Mouse (Mus musculus) MEL (cell line): ENCODE data around the gene Cth. TPM values are rescaled to one million over a fixed set of nuclear protein-coding genes. Genes with fewer than 3 reads are reported as not detected.

Source experiments
- DNase-seq: peaks from one replicate; pipeline ENCODE4 v3.0.0; 2011; ENCODE audit warnings: low read depth, low spot score
- H3K27ac ChIP-seq: 2 replicates; pipeline ENCODE4 v1.5.1; 2012; ENCODE audit warnings: low read depth, mild to moderate bottlenecking, control low read depth, low read length, moderate library complexity; ENCODE audit not compliant: control insufficient read depth
- H3K27me3 ChIP-seq, 2 experiments: fragments of 150-350 bp in 1 of 2; sonication (generic) in 1 of 2; 2 replicates each; pipeline ENCODE4 v1.6.1; 2012; ENCODE audit warnings: low read length in 2 of 2, mild to moderate bottlenecking in 2 of 2, improper control_type of control experiment in 1 of 2, moderate library complexity in 1 of 2; ENCODE audit not compliant: insufficient read depth in 2 of 2, control insufficient read depth in 1 of 2
- H3K36me3 ChIP-seq, 2 experiments: 2 replicates each; pipeline ENCODE4 v1.6.1; 2012 to 2014; ENCODE audit warnings: low read length in 2 of 2, improper control_type of control experiment in 1 of 2, inconsistent platforms in 1 of 2, mild to moderate bottlenecking in 1 of 2; ENCODE audit not compliant: insufficient read depth in 2 of 2, control insufficient read depth in 1 of 2
- H3K4me1 ChIP-seq, 2 experiments: fragments of 150-350 bp in 1 of 2; sonication (generic) in 1 of 2; 2 replicates each; pipeline ENCODE4 v1.6.1; 2012; ENCODE audit warnings: low read length in 2 of 2, improper control_type of control experiment in 1 of 2, mild to moderate bottlenecking in 1 of 2; ENCODE audit not compliant: insufficient read depth in 2 of 2, control insufficient read depth in 1 of 2
- H3K4me3 ChIP-seq, 2 experiments: fragments of 150-350 bp in 1 of 2; sonication (generic) in 1 of 2; 2 replicates each; pipeline ENCODE4 v1.5.1; 2012; ENCODE audit warnings: low read depth in 2 of 2, low read length in 2 of 2, mild to moderate bottlenecking in 2 of 2, moderate library complexity in 2 of 2, control low read depth in 1 of 2, improper control_type of control experiment in 1 of 2; ENCODE audit not compliant: control insufficient read depth in 1 of 2, insufficient read depth in 1 of 2
- H3K79me2 ChIP-seq: 2 replicates; pipeline ENCODE4 v1.6.1; 2012; ENCODE audit warnings: mild to moderate bottlenecking, low read length, moderate library complexity; ENCODE audit not compliant: control insufficient read depth, poor library complexity, insufficient read depth
- H3K9ac ChIP-seq: 2 replicates; pipeline ENCODE4 v1.6.1; 2012; ENCODE audit warnings: low read depth, mild to moderate bottlenecking, control low read depth, low read length, moderate library complexity; ENCODE audit not compliant: control insufficient read depth, poor library complexity, severe bottlenecking
- H3K9me3 ChIP-seq: fragments of 150-350 bp; sonication (generic); replicated peaks from 2 replicates; pipeline ENCODE4 v1.6.1; 2012; ENCODE audit warnings: mild to moderate bottlenecking, low read length, improper control_type of control experiment, moderate library complexity; ENCODE audit not compliant: insufficient read depth
- BHLHE40 ChIP-seq: IDR thresholded peaks from 2 replicates; pipeline ENCODE4 v1.6.1; 2012; ENCODE audit warnings: low read depth, mild to moderate bottlenecking, inconsistent platforms, low read length, improper control_type of control experiment, borderline replicate concordance
- CHD1 ChIP-seq: IDR thresholded peaks from 2 replicates; pipeline ENCODE4 v1.6.1; 2012; ENCODE audit warnings: low read depth, mild to moderate bottlenecking, inconsistent platforms, low read length, improper control_type of control experiment
- CHD2 ChIP-seq: IDR thresholded peaks from 2 replicates; pipeline ENCODE4 v1.6.1; 2011; ENCODE audit warnings: low read length, improper control_type of control experiment
- CTCF ChIP-seq, 3 experiments: IDR thresholded peaks in 2 of 3; conservative IDR thresholded peaks in 1 of 3; 2 replicates each; pipeline ENCODE4 v1.5.1; 2011 to 2012; ENCODE audit warnings: low read length in 3 of 3, low read depth in 2 of 3, mild to moderate bottlenecking in 2 of 3, improper control_type of control experiment in 1 of 3, inconsistent platforms in 1 of 3, mixed read lengths in 1 of 3, moderate library complexity in 1 of 3; ENCODE audit not compliant: control insufficient read depth in 1 of 3, insufficient read depth in 1 of 3, poor library complexity in 1 of 3, severe bottlenecking in 1 of 3
- E2F4 ChIP-seq: IDR thresholded peaks from 2 replicates; pipeline ENCODE4 v1.6.1; 2011; ENCODE audit warnings: low read depth, low read length, improper control_type of control experiment, borderline replicate concordance
- EP300 ChIP-seq, 2 experiments: IDR thresholded peaks; 2 replicates each; pipeline ENCODE4 v1.6.1; 2011; ENCODE audit warnings: improper control_type of control experiment in 2 of 2, low read length in 2 of 2, low read depth in 1 of 2, mild to moderate bottlenecking in 1 of 2
- GATA1 ChIP-seq: IDR thresholded peaks from 2 replicates; pipeline ENCODE4 v1.6.1; 2011; ENCODE audit warnings: low read depth, low read length, improper control_type of control experiment
- HCFC1 ChIP-seq: IDR thresholded peaks from 2 replicates; pipeline ENCODE4 v1.6.1; 2012; ENCODE audit warnings: low read depth, mild to moderate bottlenecking, inconsistent platforms, low read length, improper control_type of control experiment, moderate library complexity
- KAT2A ChIP-seq: conservative IDR thresholded peaks from 2 replicates; pipeline ENCODE4 v1.6.1; 2012; ENCODE audit warnings: low read depth, low read length, improper control_type of control experiment, inconsistent platforms
- MAFK ChIP-seq: IDR thresholded peaks from 2 replicates; pipeline ENCODE4 v1.6.1; 2011; ENCODE audit warnings: low read depth, mild to moderate bottlenecking, low read length, improper control_type of control experiment, borderline replicate concordance
- MAX ChIP-seq: IDR thresholded peaks from 2 replicates; pipeline ENCODE4 v1.6.1; 2011; ENCODE audit warnings: low read length, improper control_type of control experiment
- MXI1 ChIP-seq: IDR thresholded peaks from 2 replicates; pipeline ENCODE4 v1.6.1; 2011; ENCODE audit warnings: mild to moderate bottlenecking, low read depth, low read length, improper control_type of control experiment
- MYC ChIP-seq: IDR thresholded peaks from 2 replicates; pipeline ENCODE4 v1.6.1; 2011; ENCODE audit warnings: low read depth, mild to moderate bottlenecking, low read length, improper control_type of control experiment, moderate library complexity
- NRF1 ChIP-seq: IDR thresholded peaks from 2 replicates; pipeline ENCODE4 v1.6.1; 2014; ENCODE audit warnings: low read depth, mild to moderate bottlenecking, inconsistent platforms, low read length, improper control_type of control experiment, moderate library complexity; ENCODE audit not compliant: poor library complexity, insufficient read depth, severe bottlenecking
- POLR2AphosphoS5 ChIP-seq: IDR thresholded peaks from 2 replicates; pipeline ENCODE4 v1.6.1; 2012; ENCODE audit warnings: low read depth, borderline replicate concordance, mild to moderate bottlenecking, inconsistent platforms, low read length, moderate library complexity, mixed read lengths
- TAL1 ChIP-seq: IDR thresholded peaks from 2 replicates; pipeline ENCODE4 v1.6.1; 2012; ENCODE audit warnings: mild to moderate bottlenecking, inconsistent platforms, low read length, moderate library complexity, mixed read lengths
- TBP ChIP-seq: IDR thresholded peaks from 2 replicates; pipeline ENCODE4 v1.8.0; 2011; ENCODE audit warnings: low read depth, low read length, improper control_type of control experiment
- TCF12 ChIP-seq: IDR thresholded peaks from 2 replicates; pipeline ENCODE4 v1.6.1; 2014; ENCODE audit warnings: low read depth, mild to moderate bottlenecking, inconsistent platforms, low read length, improper control_type of control experiment, moderate library complexity
- UBTF ChIP-seq: IDR thresholded peaks from 2 replicates; pipeline ENCODE4 v1.6.1; 2012; ENCODE audit warnings: low read depth, mild to moderate bottlenecking, inconsistent platforms, low read length, improper control_type of control experiment, moderate library complexity, borderline replicate concordance; ENCODE audit not compliant: insufficient read depth
- USF2 ChIP-seq, 2 experiments: IDR thresholded peaks; 2 replicates each; pipeline ENCODE4 v1.6.1; 2011 to 2012; ENCODE audit warnings: improper control_type of control experiment in 2 of 2, low read length in 2 of 2, borderline replicate concordance in 1 of 2, inconsistent platforms in 1 of 2, low read depth in 1 of 2, mild to moderate bottlenecking in 1 of 2; ENCODE audit not compliant: insufficient read depth in 1 of 2
- ZC3H11A ChIP-seq: IDR thresholded peaks from 2 replicates; pipeline ENCODE4 v1.6.1; 2012; ENCODE audit warnings: low read depth, mild to moderate bottlenecking, inconsistent platforms, low read length, improper control_type of control experiment
- ZKSCAN1 ChIP-seq: IDR thresholded peaks from 2 replicates; pipeline ENCODE4 v1.6.1; 2012; ENCODE audit warnings: low read depth, mild to moderate bottlenecking, inconsistent platforms, low read length, improper control_type of control experiment, moderate library complexity
- ZMIZ1 ChIP-seq: IDR thresholded peaks from 2 replicates; pipeline ENCODE4 v1.6.1; 2012; ENCODE audit warnings: low read depth, mild to moderate bottlenecking, inconsistent platforms, low read length, improper control_type of control experiment, moderate library complexity
- ZNF384 ChIP-seq: IDR thresholded peaks from 2 replicates; pipeline ENCODE4 v1.6.1; 2012; ENCODE audit warnings: low read depth, mild to moderate bottlenecking, inconsistent platforms, low read length, improper control_type of control experiment
- polyA plus RNA-seq, 2 experiments: library from polyadenylated mRNA; stranded (reverse) in 1 of 2; unstranded in 1 of 2; fragments of >175 nt in 1 of 2; fragments of >200 nt in 1 of 2; gene quantifications; 2 replicates each; pipeline versions ENCODE4 v1.2.1 to v1.2.4; 2012; ENCODE audit warnings: low replicate concordance in 2 of 2, low read depth in 1 of 2; ENCODE audit not compliant: insufficient read length in 2 of 2, insufficient read depth in 1 of 2, missing spikeins in 1 of 2
- total RNA-seq: library from RNA; depleted of rRNA; stranded (reverse); fragments of 300-350 nt; gene quantifications from 2 replicates; pipeline ENCODE4 v1.2.3, GENCODE M21; 2012

Cth gene
- total and polyA plus RNA-seq, 3 experiments: 11.7 to 26.8 TPM; not detected in 1

DNA sequence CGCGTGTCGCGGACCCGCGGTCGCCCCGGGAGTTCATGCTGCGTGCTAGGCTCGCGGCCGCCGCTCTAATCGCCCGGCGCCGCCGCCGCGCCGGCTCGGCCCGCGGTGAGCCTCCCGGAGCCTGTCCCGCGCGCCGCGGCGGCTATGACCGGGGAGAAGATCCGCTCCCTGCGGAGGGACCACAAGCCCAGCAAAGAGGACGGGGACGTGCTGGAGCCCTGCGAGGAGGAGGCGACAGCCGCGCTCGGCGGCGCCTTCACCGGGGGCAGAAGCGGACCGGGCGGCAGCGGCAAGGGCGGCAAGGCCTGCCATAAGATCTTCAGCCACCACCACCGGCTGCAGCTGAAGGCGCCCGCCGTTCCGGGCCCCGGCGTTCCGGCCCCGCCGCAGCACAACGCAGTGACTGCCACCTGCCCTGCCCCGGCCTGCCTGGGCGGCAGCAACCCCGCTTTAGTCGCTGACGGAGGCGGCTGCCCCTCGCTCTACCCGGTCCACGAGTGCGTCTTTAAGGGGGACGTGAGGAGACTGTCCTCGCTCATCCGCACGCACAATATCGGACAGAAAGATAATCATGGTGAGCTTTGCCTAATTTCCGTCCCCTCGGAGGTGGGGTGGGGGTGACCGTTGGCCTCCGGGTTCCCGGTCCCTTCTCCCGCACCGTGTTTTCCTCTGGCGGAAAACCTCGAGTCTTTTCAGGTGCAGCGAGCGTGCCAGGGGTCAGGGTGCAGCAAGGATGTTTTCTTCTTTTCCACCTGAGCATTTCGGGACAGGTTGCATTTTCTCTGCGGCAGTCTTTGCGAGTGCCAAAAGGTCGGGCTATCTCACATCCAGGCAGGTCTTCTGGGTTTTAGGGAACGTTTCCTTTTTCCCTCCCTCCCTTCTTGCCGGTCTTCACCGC lies 22.8 kb upstream of the Cth start:
- peak; percentile 55 for DNase-seq
- H3K9me3 ChIP-seq: no peaks in the 10 kb centered on the region
- H3K36me3 ChIP-seq: peaks cover 2 to 23% of the 10 kb centered on the region in 2 experiments
- peaks cover 51% of the 10 kb centered on the region for H3K79me2 ChIP-seq
- H3K9ac ChIP-seq: peak overlapping the region; percentile 76
- H3K27me3 ChIP-seq: peaks cover 0 to 3% of the 10 kb centered on the region in 2 experiments; a peak in 1 of 4 replicates
- TF ChIP-seq TBP (no peak), CTCF (IDR thresholded peaks at IDR 0.05 in 2 of 3, conservative IDR thresholded peaks at IDR 0.05 in 1 of 3; ENCODE audit: control insufficient read depth in 1 of 3, insufficient read depth in 1 of 3, low read depth in 2 of 3, low read length in 3 of 3, poor library complexity in 1 of 3, severe bottlenecking in 1 of 3) (no peak), MYC (no peak), EP300 (IDR thresholded peaks at IDR 0.05; ENCODE audit: low read depth in 1 of 2, low read length in 2 of 2) (no peak), BHLHE40 (no peak), MAX (0 out of 2 replicates have a peak, but pooled peaks have one; percentile 29), GATA1 (no peak), CHD2 (no peak), ZC3H11A (no peak), TCF12 (no peak), POLR2AphosphoS5 (no peak), CHD1 (peak; percentile 61; the same call in 1 of the 2 replicates), MAFK (no peak), ZKSCAN1 (no peak), TAL1 (no peak), ZMIZ1 (no peak), NRF1 (no peak), USF2 (IDR thresholded peaks at IDR 0.05; ENCODE audit: borderline replicate concordance in 1 of 2, insufficient read depth in 1 of 2, low read depth in 1 of 2, low read length in 2 of 2) (no peak), E2F4 (no peak), HCFC1 (no peak), KAT2A (no peak), UBTF (no peak), ZNF384 (no peak), MXI1 (0 out of 2 replicates have a peak, but pooled peaks have one; percentile 18)
- H3K4me3 ChIP-seq: peak overlapping the region; percentile 65 to 97
- H3K4me1 ChIP-seq: peaks cover 6 to 9% of the 10 kb centered on the region in 2 experiments; a peak in 2 of 4 replicates
- peak overlapping the region; percentile 83 for H3K27ac ChIP-seq
